Mouse (Mus musculus) thymus, postnatal 36 days (tissue): Measurements from ENCODE around the gene Mcpt9.
"Not testable (repeated sequence)": the region's sequence is repeated elsewhere in the genome, so short reads cannot be mapped to it uniquely, and the experiment has no call there.

ENCODE experiments used
- DNase-seq, 2 experiments: peaks; one replicate each; pipeline ENCODE4 v3.0.0; 2022; ENCODE audit warnings: mixed read lengths in 2 of 2

The Mcpt9 gene

DNA sequence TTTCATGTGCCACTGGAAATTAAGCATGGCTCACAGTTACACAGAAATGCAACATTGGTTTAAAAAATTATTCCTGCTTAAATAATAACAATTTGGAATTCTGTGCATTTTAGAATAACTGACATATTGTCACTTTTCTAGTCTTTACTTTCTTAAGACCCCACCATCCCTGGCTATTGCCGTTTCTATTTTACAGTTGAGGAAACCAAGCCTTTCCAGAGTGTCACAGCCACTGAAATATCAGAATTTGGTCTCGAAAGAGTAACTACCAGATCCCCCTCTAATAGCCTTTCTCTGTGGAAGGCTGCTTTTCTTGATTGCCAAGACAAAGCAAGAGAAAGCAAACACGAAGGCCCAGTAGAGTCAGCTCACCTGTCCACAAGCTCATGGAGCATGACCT lies at the start of gene Mcpt9:
Gene Mcpt9, minus strand, starts transcription at position 101 of the 400 bp plus-strand sequence.
- DNase-seq, result not testable (repeated sequence)

DNA sequence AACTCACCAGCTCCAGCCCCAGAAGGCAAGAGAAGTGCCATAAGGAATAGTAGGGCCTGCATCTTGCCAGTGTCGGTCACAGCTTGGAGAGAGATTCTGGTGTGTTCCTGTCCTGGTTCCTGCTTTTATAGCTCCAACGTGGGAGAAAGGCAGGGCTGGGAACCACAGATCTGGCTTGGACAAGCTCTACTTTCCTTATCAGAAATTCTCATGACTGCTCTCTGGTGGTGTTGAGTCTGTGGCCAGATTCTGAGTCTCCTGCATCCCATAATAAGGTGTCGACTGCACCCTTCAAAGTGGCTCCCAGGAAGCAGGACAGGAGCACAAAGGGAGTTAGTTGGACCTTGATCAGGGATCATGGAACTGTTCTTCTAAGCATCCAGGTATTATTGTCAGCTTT lies 31.9 kb upstream of the Mcpt9 start, which contains the start of gene Mcpt4:
Gene Mcpt4, minus strand, starts transcription at position 101 of the 400 bp plus-strand sequence.
- not testable (repeated sequence) for DNase-seq

GRCm38 (mm10) chr14:56057722-56058121 lies 27.4 kb upstream of the Mcpt9 start:
- DNase-seq, result no peak

GRCm38 (mm10) chr14:56055408-56055807 lies 25.1 kb upstream of the Mcpt9 start:
- DNase-seq, result no peak

- not testable (repeated sequence) for DNase-seq
Measured at GRCm38 (mm10) chr14:56041792-56042191, 11.5 kb upstream of the Mcpt9 start, which contains the start of gene Mcpt2. TSS of gene Mcpt2 (plus strand) at chr14:56042041.

- no peak for DNase-seq
Measured at GRCm38 (mm10) chr14:56034433-56034832, 4.1 kb upstream of the Mcpt9 start.

DNA sequence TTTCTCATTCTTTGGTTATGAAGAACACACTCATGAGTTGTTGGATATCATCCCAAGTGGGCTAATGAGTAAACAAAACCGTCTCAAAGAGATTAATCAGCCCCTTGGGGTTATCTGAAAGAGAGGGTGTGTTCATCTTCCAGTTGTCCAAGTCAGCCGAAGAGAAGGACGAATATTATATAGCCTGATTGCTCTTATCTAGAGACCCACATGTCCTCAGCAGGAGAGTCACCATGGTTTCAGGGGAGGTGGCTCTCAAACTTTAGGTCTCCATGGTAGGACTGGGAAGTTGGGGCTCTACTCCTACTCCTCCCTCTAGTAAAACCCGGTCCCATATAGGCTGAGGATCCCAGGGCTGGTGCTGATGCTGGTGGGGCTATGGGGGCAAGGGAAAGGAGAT lies 9.0 kb downstream of the Mcpt9 start:
- DNase-seq, result not testable (repeated sequence)

- no peak for DNase-seq
Measured at GRCm38 (mm10) chr14:56019446-56019845, 10.8 kb downstream of the Mcpt9 start.

DNA sequence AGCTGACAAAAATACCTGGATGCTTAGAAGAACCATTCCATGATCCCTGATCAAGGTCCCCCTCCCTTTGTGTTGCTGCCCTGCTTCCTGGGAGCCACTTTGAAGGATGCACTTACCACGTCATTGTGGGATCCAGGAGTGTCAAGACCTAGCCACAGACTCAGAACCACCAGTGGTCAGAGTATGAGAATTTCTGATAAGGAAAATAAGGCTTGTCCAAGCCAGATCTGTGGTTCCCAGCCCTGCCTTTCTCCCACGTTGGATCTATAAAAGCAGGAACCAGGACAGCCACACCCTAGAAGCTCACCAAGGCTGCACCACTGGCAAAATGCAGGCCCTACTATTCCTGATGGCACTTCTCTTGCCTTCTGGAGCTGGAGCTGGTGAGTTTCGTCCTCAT lies 12.6 kb downstream of the Mcpt9 start, which contains the start of gene Mcpt1:
Gene Mcpt1, plus strand, starts transcription at position 301 of the 400 bp plus-strand sequence.
- DNase-seq, result not testable (repeated sequence)

DNA sequence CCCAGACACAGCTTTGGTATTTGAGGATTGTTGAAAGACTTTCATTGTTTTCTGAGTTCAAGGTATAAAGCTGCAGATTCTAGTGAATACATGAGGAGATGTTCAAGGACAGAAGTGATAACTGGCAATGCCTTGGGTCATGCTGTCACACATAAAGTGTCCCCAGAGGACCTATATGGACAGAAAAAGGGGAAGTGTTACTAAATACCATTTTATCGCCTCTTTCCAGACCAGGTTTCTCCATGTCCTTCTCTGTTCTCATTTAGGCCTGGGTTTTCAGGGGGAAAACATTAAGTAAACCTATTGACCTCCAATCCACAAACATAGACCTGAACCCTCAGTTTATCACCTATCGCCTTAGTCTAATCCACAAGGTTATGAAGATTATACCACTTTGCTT lies 16.4 kb downstream of the Mcpt9 start:
- no peak for DNase-seq

DNA sequence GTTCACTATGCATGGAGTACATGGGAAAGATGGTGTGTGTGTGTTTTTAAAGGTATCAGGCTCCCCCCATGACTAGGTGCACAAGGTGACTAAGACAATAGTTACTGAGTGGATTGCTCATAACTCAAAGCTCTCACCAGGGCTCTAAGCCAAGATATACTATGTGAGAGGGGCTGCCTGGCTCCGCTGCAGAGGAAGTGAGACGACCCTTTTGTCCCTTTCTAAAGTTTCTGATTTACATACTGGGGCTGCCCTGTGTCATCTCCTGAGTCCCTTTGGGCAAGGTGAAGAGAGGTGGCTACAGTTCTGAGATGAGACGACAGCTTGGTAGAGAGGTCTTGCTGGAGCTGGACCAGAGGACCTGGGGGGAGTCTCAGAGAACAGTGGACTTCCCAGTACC lies 17.1 kb downstream of the Mcpt9 start:
- DNase-seq, result no peak

GRCm38 (mm10) chr14:55987464-55987863 lies 42.8 kb downstream of the Mcpt9 start:
- DNase-seq, result not testable (repeated sequence)
